Mouse (Mus musculus) lung, postnatal 0 days (tissue): ENCODE data around the gene C1ql1. TPM values are rescaled to one million over a fixed set of nuclear protein-coding genes. Genes with fewer than 3 reads are reported as not detected.

Source experiments
- ATAC-seq: fragments of 200-750 bp; cut with Nextera tagmentation; 2 replicates; pipeline ENCODE4 v1.8.0; 2017; ENCODE audit warnings: moderate library complexity
- DNase-seq: peaks from one replicate; pipeline ENCODE4 v3.0.0-alpha.2; 2016; ENCODE audit warnings: low spot score
- H3K27ac ChIP-seq: fragments of 300-500 bp; sonication (generic); 2 replicates; pipeline ENCODE4 v1.5.1; 2014; ENCODE audit warnings: antibody characterized with exemption, mild to moderate bottlenecking, low read length, mixed read lengths
- H3K27me3 ChIP-seq: fragments of 300-500 bp; sonication (generic); replicated peaks from 2 replicates; pipeline ENCODE4 v1.6.1; 2014; ENCODE audit warnings: low read length, mixed read lengths; ENCODE audit not compliant: insufficient read depth
- H3K36me3 ChIP-seq: fragments of 300-500 bp; sonication (generic); 2 replicates; pipeline ENCODE4 v1.6.1; 2014; ENCODE audit warnings: low read length, mixed read lengths; ENCODE audit not compliant: insufficient read depth
- H3K4me1 ChIP-seq: fragments of 300-500 bp; sonication (generic); 2 replicates; pipeline ENCODE4 v1.6.1; 2014; ENCODE audit warnings: antibody characterized with exemption, low read depth, low read length, mixed read lengths; ENCODE audit not compliant: insufficient read depth
- H3K4me2 ChIP-seq: fragments of 300-500 bp; sonication (generic); replicated peaks from 2 replicates; pipeline ENCODE4 v1.6.1; 2014; ENCODE audit warnings: low read depth, mild to moderate bottlenecking, low read length, moderate library complexity, mixed read lengths
- H3K4me3 ChIP-seq: fragments of 300-500 bp; sonication (generic); 2 replicates; pipeline ENCODE4 v1.5.1; 2014; ENCODE audit warnings: low read depth, low read length
- H3K9ac ChIP-seq: fragments of 300-500 bp; sonication (generic); replicated peaks from 2 replicates; pipeline ENCODE4 v1.6.1; 2014; ENCODE audit warnings: low read depth, mild to moderate bottlenecking
- H3K9me3 ChIP-seq: fragments of 300-500 bp; sonication (generic); 2 replicates; pipeline ENCODE4 v1.6.1; 2016; ENCODE audit warnings: low read length, mixed read lengths
- CTCF ChIP-seq: IDR thresholded peaks from 2 replicates; pipeline ENCODE4 v1.5.1; 2016; ENCODE audit warnings: antibody characterized with exemption, mild to moderate bottlenecking
- EP300 ChIP-seq: IDR thresholded peaks from 2 replicates; pipeline ENCODE4 v1.6.1; 2016; ENCODE audit warnings: antibody characterized with exemption, mild to moderate bottlenecking, control low read depth
- WGBS: fragments of 180-500 bp; shearing (Covaris S2); extraction: QIAGEN DNeasy Blood & Tissue Kit; methylation state at CpG from one replicate; pipeline ENCODE4 v1.1.7; 2014; 5-methylcytosine and 5-hydroxymethylcytosine counted together
- polyA plus RNA-seq: library from polyadenylated mRNA; unstranded; fragments of >200 nt; fragmentation: Nextera tagmentation; extraction: Ambion mirVana; gene quantifications from 2 replicates; pipeline ENCODE4 v1.2.1, GENCODE M21; 2015

The C1ql1 gene
- polyA plus RNA-seq, 1 experiment from 2014 or later, result 0.31 TPM

DNA sequence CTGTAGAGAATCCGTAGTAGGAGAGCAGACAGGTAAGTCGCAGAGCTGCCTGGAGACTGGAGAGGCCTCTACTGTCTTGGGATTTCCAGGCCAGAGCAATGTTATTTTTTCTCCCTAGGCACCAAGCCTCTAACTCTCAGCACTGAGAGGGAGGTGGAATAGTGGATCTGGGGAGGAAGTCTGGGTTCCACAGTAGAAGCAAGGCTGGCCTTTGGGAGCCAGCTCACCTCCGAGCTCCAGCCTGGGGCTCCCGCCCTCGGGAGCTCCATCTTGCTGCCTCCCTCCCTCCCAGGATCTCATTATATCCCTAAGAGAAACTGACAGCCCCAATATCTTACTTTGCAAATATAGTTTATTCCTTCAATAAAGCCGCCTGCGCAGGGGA, 16.4 kb upstream of the C1ql1 start:
- Histone ChIP-seq H3K4me3 (no peak overlapping the region), H3K9me3 (no peaks in the 10 kb centered on the region), H3K4me2 (peak overlapping the region; percentile 35; the same call in 1 of the 2 replicates), H3K27ac (no peak overlapping the region), H3K9ac (no peak overlapping the region), H3K36me3 (no peaks in the 10 kb centered on the region), H3K27me3 (0 out of 2 replicates have a peak, but pooled peaks cover 5% of the 10 kb centered on the region), H3K4me1 (peaks cover 4% of the 10 kb centered on the region; the same call in 1 of the 2 replicates)
- TF ChIP-seq CTCF, result no peak
- TF ChIP-seq EP300, result no peak
- no peak for DNase-seq
- 56% methylated on average over 7 of the region's 7 CpGs for WGBS
- no peak for ATAC-seq

DNA sequence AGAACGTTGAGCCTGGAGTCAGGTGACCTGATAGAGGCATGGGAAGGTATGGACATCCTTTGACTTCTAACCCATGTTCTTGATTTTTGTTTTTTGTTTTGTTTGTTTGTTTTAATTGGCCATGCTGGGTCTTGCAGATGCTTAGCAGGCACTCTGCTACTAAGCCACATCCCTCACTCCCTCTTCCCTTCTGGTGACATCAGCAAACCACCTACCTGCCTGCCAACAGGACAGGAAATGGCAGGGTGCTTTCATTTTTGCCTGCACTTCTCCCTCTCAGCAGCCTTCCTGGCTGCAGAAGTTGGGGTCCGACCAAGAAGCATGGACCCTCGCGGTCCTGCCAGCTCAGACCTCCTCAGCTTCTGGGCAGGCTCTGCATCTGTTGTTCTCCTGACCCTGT, 14.6 kb upstream of the C1ql1 start:
- no peak overlapping the region for H3K4me2 ChIP-seq
- H3K36me3 ChIP-seq, result no peaks in the 10 kb centered on the region
- 91% methylated on average over 4 of the region's 4 CpGs for WGBS
- H3K27me3 ChIP-seq, result no peaks in the 10 kb centered on the region
- no peaks in the 10 kb centered on the region for H3K9me3 ChIP-seq
- TF ChIP-seq CTCF (no peak), EP300 (no peak)
- H3K4me3 ChIP-seq, result no peak overlapping the region
- no peak overlapping the region for H3K27ac ChIP-seq
- H3K9ac ChIP-seq, result no peak overlapping the region
- no peak for DNase-seq
- peaks cover 4% of the 10 kb centered on the region; the same call in 1 of the 2 replicates for H3K4me1 ChIP-seq
- ATAC-seq, result no peak

- 80% methylated on average over 1 of the region's 1 CpGs for WGBS
- no peak for DNase-seq
- H3K4me1 ChIP-seq, result no peaks in the 10 kb centered on the region; the same call in 1 of the 2 replicates
- H3K4me2 ChIP-seq, result no peak overlapping the region
- H3K27me3 ChIP-seq, result 0 out of 2 replicates have a peak, but pooled peaks cover 6% of the 10 kb centered on the region
- H3K9ac ChIP-seq, result no peak overlapping the region
- H3K9me3 ChIP-seq, result no peaks in the 10 kb centered on the region
- no peaks in the 10 kb centered on the region for H3K36me3 ChIP-seq
- no peak for ATAC-seq
- no peak overlapping the region for H3K27ac ChIP-seq
- no peak overlapping the region for H3K4me3 ChIP-seq
- TF ChIP-seq EP300, result no peak
- no peak for TF ChIP-seq CTCF
Observed at GRCm38 (mm10) chr11:102958870-102959269, 12.4 kb upstream of the C1ql1 start.

GRCm38 (mm10) chr11:102958431-102958830, 11.9 kb upstream of the C1ql1 start:
- DNase-seq, result peak; percentile 3
- Histone ChIP-seq H3K36me3 (no peaks in the 10 kb centered on the region), H3K4me1 (no peaks in the 10 kb centered on the region; the same call in 1 of the 2 replicates), H3K27me3 (peaks cover 6% of the 10 kb centered on the region; the same call in 1 of the 2 replicates), H3K27ac (no peak overlapping the region), H3K4me2 (no peak overlapping the region), H3K4me3 (no peak overlapping the region), H3K9me3 (no peaks in the 10 kb centered on the region), H3K9ac (no peak overlapping the region)
- no peak for ATAC-seq
- TF ChIP-seq EP300, result no peak
- TF ChIP-seq CTCF, result no peak
- 91% methylated on average over 6 of the region's 6 CpGs for WGBS

- peaks cover 6% of the 10 kb centered on the region; the same call in 1 of the 2 replicates for H3K27me3 ChIP-seq
- H3K4me3 ChIP-seq, result no peak overlapping the region
- no peaks in the 10 kb centered on the region for H3K9me3 ChIP-seq
- no peak for TF ChIP-seq CTCF
- TF ChIP-seq EP300, result no peak
- H3K4me2 ChIP-seq, result no peak overlapping the region
- 68% methylated on average over 8 of the region's 8 CpGs for WGBS
- H3K4me1 ChIP-seq, result no peaks in the 10 kb centered on the region; the same call in 1 of the 2 replicates
- H3K27ac ChIP-seq, result no peak overlapping the region
- no peak for ATAC-seq
- no peak overlapping the region for H3K9ac ChIP-seq
- H3K36me3 ChIP-seq, result no peaks in the 10 kb centered on the region
- peak; percentile 3 for DNase-seq
Observed at GRCm38 (mm10) chr11:102957692-102958091, 11.2 kb upstream of the C1ql1 start.

GRCm38 (mm10) chr11:102956962-102957614, 10.6 kb upstream of the C1ql1 start:
- H3K36me3 ChIP-seq, result no peaks in the 10 kb centered on the region
- H3K9ac ChIP-seq, result no peak overlapping the region
- peak; percentile 92 for ATAC-seq
- TF ChIP-seq CTCF (no peak), EP300 (no peak)
- H3K4me2 ChIP-seq, result no peak overlapping the region
- H3K4me1 ChIP-seq, result no peaks in the 10 kb centered on the region; the same call in 1 of the 2 replicates
- H3K4me3 ChIP-seq, result no peak overlapping the region
- H3K27me3 ChIP-seq, result peaks cover 6% of the 10 kb centered on the region; the same call in 1 of the 2 replicates
- peak; percentile 80 for DNase-seq
- WGBS, result 23% methylated on average over 16 of the region's 16 CpGs
- no peaks in the 10 kb centered on the region for H3K9me3 ChIP-seq
- no peak overlapping the region for H3K27ac ChIP-seq
